Mouse (Mus musculus): ENCODE measurements around the gene Tspan3.

- TF ChIP-seq CTCF (IDR thresholded peaks at IDR 0.05; ENCODE audit: borderline replicate concordance, control insufficient read depth, extremely low read depth, insufficient read depth, low read length, poor library complexity) (no peak), POLR2A (IDR thresholded peaks at IDR 0.05; ENCODE audit: control insufficient read depth, extremely low read depth, insufficient read depth, low read length, poor library complexity) (no peak)
Observed at GRCm38 (mm10) chr9:56119651-56120050, 45.6 kb downstream of the Tspan3 start.

Measured in thymus, adult 2 months (tissue).